Mouse (Mus musculus): Measurements from ENCODE around the gene Nfkb2. TPM values are rescaled to one million over a fixed set of nuclear protein-coding genes. Genes with fewer than 3 reads are reported as not detected.

Nfkb2 gene
- 28.3 and 34.1 TPM in 2 replicates for total RNA-seq (2021)
- long read RNA-seq, experiment 1, transcript Nfkb2-202 (22 exons, 3,141 nt): major isoform, 19 of 43 reads
- long read RNA-seq, experiment 1, transcript Nfkb2-201 (23 exons, 2,979 nt): minor isoform, 9 of 43 reads
- long read RNA-seq, experiment 1, partial matches to known transcripts: 11 of 43 reads
- long read RNA-seq, experiment 1, other reads (novel, unspliced or antisense): 4 of 43 reads
- long read RNA-seq, experiment 2, transcript Nfkb2-201 (23 exons, 2,979 nt): minor isoform, 11 of 33 reads
- long read RNA-seq, experiment 2, transcript Nfkb2-202 (22 exons, 3,141 nt): major isoform, 12 of 33 reads
- long read RNA-seq, experiment 2, partial matches to known transcripts: 6 of 33 reads
- long read RNA-seq, experiment 2, other reads (novel, unspliced or antisense): 4 of 33 reads

DNA sequence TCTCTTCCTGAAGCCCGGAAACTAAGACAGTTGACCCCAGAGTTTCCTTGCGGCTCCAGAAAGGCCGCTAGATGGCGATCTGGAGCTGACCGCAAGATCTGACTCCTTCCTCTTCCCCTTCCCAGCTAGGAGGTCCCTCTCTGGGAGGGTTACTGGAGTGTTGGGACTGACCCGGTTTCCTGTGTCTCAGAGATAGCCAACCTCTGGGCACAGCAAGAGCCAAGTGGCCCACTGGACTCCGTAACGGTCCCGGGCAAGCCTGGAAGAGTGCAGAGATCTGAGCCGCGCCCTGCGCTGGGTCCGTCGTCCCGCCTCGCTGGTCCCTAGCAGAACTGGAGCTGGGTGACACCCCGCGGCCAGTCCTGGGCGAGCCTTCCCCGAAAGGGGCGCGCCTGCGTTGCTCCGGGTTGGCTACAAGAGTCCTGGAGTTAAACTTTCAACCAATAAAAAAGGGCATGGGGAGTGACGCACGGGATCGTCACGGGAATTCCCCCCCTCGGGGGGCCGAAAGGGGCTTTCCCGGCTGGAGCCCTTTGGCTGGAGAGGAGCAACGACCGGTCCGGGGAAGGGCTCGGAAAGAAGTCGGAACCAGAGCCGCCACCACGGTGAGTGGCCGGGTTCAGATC lies at the start of gene Nfkb2:
Gene Nfkb2 (plus strand): TSS at position 105 of the 626 bp plus-strand sequence.
- DNase-seq: peak; percentile 97

DNA sequence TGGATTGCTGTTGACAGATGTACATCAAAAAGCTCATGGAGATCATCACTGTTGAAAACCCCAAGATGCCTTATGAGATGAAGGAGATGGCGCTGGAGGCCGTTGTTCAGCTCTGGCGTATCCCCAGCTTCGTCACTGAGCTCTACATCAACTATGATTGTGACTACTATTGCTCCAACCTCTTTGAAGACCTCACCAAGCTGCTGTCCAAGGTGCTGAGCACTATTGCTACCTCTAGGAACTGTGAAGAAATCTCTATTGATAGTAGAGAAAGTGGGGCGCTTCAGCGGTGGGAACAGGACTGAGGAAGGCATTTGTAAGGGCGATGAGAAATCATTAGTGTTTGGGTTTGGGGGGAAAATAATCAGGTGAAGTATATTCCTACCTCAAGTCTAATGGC lies 39.4 kb upstream of the Nfkb2 start:
- no peak for DNase-seq

DNA sequence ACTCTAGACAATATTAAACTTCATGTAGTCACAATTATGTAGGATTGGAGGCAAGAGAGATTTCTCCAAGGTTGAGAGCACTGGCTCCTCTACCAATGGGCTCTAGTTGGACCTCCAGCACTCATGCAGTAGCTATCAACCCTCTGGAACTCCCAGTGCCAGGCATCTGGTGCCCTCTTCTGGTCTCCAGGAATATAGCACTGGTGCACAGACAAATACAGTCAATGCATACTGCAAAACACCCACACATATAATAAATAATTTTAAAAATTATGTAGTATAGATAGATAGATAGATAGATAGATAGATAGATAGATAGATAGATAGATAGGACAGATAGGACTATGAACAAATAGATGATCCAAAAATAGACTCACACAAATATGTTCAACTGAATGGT lies 28.8 kb upstream of the Nfkb2 start:
- peak; percentile 39 for DNase-seq

DNA sequence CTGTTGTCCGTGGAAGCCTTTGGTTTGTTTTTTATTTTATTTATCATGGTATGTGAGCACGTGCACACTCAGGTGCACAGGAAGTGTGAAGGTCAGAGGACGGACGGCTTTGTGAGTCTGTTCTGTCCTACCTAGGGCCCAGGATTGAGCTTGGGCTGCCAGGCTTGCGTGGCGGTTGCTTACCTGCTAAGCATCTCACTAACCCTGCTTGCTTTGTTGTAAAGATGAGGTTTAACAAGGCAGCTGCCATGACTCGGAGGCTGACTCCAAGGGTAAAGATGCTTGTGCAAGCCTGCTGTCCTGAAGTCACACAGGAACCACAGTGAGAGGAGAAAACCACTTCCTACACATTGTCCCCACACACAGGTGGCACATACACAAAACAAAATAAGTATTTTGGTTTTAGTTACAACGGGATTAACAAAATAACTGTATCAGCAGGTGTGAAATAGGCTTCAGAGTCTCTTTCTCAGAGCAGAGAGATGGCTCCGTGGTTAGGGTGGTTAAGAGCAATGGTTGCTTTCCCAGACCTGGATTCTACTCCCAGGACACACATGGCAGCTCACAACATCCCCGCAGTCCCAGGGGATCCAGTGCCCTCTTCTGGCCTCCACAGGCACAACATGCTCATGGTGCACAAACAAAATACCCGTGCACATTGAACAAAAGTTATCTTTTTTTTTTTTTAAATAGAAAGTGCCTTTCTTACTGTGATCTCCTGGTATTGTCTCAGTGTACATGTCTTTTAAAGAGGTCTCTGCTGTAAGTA lies 21.9 kb upstream of the Nfkb2 start:
- DNase-seq: no peak

DNA sequence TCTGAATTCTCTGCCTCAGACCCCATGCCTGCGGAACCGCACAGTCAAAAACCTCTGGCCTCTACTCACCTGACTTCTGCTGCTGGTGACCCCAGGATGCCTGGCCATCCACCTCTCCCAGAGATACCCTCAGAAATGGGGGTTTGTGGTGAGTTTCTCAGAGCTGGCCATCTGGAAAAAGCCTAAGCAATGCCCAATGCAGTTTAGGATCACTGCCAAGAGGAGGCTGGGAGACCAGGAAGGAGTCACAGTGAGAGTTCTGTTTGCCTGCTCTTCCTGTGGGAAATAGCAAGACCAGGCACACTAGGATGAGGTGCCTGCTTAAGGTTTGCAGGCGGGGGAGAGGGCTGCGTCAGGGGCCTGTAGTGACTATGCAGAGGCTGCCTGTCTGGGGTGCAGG lies 19.4 kb upstream of the Nfkb2 start:
- DNase-seq: no peak

DNA sequence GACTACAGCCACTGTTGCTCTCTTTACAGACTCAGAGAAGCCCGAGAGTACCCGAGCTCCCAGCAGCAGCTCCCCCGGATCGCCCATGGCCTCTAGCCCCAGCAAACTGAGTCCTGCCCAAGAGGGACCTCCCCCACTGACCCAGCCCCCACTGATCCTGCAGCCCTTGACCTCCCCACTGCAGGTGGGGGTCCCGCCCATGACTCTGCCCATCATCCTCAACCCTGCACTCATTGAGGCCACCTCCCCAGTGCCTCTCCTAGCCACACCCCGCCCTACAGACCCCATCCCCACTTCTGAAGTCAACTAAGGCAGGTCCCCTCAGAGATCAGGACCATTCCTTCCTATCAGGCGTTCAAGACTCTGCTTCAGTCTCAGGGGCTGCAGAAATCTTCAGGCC lies 18.5 kb upstream of the Nfkb2 start:
- DNase-seq: no peak

DNA sequence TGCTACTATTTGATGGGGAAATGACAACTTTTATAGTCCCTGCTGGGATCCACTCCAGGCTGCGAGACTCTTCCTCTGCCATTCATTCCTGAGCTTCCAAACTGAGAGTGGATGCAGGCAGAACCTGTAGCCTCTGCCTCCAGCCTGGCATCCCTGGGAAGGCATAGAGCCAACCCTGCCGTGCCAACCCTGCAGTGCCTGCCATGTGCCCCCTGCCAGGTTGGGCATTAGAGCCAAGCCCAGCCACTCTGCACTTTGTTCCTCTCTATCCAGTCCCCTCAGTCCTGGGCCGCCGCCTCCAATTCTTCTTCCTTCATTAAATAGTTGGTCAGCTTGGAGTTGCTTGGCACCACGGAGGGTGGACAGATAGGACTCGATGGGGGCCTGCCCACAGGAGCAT lies 18.1 kb upstream of the Nfkb2 start:
- no peak for DNase-seq

DNA sequence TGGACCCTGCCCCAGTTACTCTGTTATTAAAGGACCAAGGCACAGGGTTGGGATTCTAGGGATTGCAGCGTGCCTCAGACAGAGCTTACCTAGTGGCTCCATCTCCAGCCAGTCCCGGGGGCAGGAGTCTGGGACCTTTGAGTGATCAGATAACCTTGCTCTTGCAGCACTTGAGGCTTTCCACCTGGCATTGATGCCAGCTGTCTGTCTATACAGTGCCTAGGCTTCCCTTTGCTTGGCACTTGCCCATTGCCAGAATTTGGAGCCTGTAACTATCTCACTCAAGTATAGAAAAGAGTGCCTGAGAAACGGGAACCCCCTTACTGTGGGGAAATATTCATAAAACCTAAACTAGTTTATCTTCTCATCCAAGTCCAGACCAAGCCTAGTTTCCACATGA lies 17.2 kb upstream of the Nfkb2 start:
- no peak for DNase-seq

DNA sequence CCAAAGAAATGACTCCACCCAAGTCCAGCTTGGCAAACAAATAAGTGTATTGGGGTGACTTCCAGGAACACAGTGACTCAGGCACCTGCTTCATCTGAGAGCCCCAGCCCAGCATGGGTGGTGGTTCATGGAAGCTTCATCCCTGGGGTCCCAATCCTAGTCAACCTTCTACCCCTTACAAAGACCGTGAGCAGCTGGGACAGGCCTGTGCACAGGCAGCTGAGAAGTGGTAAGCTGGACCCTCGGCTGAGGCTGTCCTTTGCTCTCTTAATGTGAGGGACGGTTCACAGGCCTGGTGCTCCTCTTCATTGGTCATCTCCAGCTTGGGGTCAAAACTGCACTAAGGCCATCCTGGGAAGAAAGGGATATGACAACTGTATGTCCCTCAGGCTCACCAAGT lies 16.6 kb upstream of the Nfkb2 start:
- no peak for DNase-seq

DNA sequence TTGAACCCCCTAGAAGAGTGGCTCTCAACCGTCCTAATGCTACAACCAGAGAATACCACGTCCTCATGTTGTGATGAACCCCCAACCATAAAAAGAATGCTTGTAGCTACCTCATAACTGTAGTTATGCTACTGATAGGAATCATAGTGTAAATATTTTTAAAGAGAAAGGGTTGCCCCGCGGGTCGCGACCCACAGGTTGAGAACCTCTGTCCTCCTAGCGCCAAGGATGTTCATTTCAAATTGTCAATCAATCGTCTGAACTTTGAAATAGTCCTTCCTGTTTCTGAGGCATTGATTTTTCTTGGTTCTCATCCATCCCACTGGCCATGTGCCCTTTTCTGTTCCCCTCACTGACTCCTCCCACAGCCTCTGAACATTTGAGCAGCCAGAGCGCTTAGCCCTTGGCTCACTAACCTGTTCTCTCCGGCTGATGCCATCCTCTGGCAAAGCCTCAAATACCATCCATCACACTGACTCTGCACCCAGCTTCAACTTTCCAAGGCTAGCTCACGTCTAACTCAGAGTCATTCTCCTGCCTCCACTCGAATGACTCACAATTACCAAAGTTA lies 13.5 kb upstream of the Nfkb2 start:
- DNase-seq: peak; percentile 58

DNA sequence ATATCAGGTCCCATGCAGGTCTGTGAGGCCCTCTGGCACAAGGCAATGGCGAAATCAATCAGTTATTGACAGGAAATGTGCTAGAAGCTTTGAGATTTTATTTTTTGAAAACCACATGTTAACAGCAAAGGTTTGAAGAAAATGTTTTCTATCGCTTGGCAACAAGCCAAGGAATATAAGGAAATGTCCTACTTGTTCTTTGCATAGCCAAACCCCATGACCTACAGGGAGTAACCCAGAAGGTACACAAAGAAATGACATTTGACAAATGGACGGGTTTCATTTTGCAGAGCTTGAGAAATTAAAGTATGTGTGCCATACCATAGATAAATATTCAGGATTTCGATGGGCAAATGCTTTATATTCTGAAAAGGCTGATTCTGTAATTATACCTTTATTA lies 7.2 kb upstream of the Nfkb2 start:
- DNase-seq: no peak

DNA sequence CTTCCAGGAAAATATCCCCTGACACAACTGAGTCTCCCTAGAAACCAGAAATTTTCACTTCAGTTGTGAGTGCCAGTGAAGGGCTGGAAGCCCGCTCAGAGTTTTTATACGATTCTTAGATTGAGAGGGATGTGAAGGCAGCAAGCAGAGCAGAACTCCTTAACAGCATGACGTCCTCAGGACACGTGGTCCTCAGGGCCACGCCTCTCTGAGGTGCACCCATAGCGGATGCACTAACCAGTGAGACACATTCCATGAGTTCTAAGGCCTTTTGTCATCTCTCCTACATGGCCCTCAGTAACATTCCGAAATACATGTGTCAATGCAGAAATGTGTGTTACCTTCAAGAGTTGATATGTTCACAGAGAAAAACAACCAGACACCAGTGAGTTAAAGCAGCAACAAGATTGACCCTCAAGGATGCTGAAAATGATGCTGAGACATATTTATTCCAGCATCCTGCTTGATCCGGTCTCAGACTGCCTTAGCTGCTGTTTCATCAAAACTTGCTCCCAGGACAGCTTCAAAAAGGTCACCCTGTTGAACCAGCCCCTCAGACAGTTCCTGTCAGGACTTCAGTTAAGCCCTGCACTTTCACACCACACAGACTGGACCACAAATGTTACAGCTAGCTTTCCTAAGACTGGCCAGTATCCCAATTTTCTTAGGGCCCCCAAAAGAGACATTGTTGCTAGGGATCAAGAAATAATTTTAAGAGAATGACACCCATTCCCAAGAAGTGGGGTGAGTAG lies 3.6 kb upstream of the Nfkb2 start:
- no peak for DNase-seq

DNA sequence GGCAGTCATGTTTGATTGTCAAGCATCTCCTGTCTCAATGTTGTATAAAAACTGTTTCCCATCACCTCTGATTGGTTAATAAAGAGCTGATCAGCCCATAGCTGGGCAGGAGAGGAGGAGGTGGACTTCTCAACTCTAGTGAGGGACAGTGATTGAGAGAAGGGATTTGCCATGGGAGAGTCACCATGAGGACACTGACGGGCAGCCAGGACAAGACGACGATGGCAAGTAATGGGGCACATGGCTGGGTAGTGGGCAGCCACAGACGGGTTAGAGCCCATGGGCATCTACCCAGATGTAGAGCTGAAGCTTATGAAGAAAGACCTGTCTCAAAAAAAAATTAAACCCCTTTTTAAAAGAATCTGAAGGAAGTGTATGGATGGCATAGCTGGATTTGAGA lies 1.6 kb upstream of the Nfkb2 start:
- no peak for DNase-seq

DNA sequence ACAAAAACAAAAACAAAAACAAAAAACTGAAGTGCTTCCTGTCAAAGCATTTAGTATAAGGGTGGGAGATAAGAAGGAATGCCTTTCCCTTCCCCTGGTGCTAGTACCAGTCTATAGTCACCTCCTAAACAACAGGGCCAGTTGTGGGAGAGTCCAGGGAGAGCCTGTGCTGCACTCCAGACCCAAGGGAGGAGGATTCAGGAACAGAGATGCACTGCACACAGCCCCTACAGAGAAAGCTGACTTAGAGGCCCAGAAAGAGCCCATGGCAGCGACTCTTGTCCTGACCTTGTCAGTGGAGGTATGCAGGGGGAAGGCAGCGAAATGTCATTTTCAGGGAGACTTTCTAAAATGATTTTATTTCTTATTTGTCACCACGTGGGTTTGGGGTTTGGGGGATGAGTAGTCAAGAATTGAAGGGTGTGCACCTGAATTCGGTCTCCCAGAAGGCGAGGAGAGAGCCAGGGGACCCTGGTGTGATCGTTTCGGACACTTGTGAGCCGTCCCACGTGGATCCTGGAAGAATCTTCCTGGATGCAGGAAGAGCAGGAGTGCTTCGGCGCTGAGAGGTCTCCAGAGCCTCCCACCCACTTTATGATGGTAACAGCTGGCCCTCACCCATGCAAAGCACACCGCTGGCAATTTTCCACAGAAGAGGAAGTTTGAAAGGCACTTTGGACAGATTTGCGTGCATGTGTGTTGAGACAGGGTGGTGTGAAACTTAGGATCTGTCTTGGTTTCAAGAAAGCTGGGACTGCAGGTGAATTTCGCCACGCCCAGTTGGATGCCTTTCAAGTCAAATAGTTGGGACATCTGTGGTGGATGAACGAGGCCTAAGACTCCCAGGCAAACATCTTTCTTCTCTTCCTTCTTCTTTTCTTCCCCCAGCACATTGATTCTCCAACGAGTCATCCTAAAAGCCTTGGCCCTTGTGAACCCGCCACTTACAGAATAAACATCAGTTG lies 587 bp upstream of the Nfkb2 start:
- no peak for DNase-seq

DNA sequence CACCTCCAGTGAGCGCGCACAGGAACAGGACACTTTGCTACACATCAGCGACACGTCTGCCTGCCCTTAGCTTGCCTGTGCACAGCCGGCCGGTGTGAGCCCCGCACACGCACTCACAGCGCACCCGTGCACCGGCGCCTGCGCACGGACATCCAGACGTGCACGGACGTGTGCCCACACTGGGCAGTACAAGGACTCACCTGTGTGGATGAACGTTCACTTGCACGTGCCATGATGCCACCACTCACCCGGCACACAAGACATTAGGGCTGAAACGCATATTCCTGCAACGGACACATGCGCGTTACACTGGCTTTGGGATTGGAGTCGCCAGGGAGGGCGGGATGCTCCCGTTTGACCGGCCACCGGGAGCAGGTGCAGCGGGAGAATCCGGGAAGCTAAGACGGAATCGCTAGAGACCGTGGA lies 801 bp downstream of the Nfkb2 start:
- DNase-seq: peak; percentile 50

DNA sequence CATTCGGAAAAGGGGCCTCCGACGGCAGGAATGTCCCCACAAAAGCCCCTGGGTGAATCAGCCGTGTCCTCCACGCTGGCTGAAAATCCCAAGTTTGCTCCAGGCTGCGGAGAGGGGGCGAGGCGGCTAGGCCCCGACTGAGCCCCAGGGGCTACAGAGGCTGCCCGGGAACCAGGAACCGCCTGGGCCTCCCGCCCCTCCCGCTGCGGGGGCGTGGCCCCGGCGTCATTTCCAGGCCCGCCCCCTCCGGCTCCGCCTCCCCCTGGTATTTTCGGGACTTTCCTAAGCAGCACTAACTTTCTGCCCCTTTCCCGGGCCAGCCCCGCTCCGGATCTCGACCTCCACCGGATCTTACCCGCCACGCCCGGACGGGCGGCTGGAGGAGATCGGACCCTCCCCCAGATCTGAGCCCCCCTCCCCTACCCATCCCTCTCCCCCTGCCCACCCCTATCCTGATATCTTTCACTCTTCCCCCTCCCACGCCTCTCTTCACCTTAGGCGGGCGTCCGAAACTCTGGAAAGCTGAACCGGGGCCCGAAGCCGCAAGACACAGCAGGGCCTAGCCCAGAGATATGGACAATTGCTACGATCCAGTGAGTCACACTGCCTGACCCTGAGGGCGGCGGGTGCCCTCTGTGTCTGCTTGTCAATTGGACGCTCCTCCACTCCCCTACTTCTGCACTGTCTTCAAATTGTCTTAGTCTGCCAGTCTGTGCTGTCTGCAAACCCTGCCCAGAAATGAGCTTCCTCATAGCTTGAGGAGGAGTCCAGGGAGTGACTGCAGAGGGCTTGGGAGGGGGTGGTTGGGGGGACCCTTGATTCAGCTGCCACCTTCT lies 1.5 kb downstream of the Nfkb2 start:
- DNase-seq: peak; percentile 94

DNA sequence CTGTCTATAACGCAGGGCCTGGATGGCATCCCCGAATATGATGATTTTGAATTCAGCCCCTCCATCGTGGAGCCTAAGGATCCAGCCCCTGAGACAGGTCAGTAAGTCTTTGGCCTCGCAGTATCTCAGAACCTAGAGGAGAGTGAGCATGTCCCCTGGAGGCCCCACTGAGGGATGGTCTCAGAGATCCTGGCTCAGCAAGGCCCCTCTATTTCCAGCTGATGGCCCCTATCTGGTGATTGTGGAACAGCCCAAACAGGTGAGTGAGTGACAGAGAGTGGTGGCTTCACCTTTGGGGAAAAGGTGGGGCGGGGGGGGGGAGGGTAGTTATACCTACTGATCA lies 2.1 kb downstream of the Nfkb2 start:
- no peak for DNase-seq

DNA sequence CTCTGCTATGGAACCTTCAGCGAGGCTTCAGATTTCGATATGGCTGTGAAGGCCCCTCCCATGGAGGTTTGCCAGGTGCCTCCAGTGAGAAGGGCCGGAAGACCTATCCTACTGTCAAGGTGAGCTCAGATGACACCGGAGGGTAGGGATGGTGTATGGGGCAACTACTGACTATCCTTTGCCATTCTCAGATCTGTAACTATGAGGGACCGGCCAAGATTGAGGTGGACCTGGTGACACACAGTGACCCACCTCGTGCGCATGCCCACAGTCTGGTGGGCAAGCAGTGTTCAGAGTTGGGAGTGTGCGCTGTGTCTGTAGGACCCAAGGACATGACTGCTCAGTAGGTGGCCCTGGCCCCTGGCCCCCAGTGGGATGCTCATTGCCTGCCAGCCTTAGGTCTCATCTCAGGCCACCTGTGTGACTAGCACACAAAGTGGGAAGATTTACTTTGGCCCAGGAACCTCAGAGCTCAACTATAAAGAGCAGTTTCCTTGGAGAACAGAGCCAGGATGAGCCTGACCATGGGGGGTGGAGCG lies 2.7 kb downstream of the Nfkb2 start:
- DNase-seq: no peak

DNA sequence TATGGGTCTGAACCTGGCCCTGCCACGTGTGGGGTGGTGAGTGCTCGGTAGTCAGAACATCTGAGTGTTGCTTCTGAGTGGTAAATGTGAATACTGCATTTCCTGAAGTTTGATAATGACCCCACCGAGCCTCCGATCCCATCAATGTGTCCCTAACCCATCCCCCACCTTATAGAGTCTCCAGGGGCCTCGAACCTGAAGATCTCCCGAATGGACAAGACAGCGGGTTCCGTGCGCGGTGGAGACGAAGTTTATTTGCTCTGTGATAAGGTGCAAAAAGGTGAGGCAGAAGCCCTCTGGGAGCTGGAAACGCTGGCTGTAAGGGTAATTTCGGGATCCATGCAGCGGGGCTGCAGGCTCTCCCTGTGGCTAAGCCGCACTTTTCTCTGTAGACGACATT lies 3.7 kb downstream of the Nfkb2 start:
- no peak for DNase-seq

DNA sequence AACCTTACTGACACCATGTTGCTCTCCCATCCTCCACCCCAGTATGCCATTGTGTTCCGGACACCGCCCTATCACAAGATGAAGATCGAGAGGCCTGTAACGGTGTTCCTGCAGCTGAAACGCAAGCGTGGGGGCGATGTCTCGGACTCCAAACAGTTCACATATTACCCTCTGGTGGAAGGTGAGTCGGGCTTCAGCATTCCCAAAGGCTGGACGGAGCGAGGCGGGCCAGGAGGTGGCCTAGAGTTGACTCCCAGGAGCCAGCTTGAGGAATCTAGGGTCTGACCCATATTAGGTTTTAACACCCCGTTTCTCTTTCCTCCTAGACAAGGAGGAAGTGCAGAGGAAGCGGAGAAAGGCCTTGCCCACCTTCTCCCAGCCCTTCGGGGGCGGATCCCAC lies 4.2 kb downstream of the Nfkb2 start:
- DNase-seq: no peak

Data from adrenal gland, postnatal 14 days (tissue).